Mouse (Mus musculus) limb, embryonic 15.5 days (tissue): ENCODE results near the gene Myl4. TPM values are rescaled to one million over a fixed set of nuclear protein-coding genes. Genes with fewer than 3 reads are reported as not detected.

Experiments used
- ATAC-seq: fragments of 200-750 bp; cut with Nextera tagmentation; 2 replicates; pipeline ENCODE4 v1.8.0; 2017; ENCODE audit warnings: low read depth, moderate TSS enrichment; ENCODE audit not compliant: insufficient number of reproducible peaks, low FRiP score, low TSS enrichment
- H3K27ac ChIP-seq: fragments of 300-500 bp; sonication (generic); 2 replicates; pipeline ENCODE4 v1.5.1; 2015; ENCODE audit warnings: moderate library complexity, mild to moderate bottlenecking, inconsistent platforms
- H3K27me3 ChIP-seq: fragments of 300-500 bp; sonication (generic); 2 replicates; pipeline ENCODE4 v1.6.1; 2015; ENCODE audit warnings: inconsistent platforms
- H3K36me3 ChIP-seq: fragments of 300-500 bp; sonication (generic); 2 replicates; pipeline ENCODE4 v1.6.1; 2015; ENCODE audit warnings: inconsistent platforms
- H3K4me1 ChIP-seq: fragments of 300-500 bp; sonication (generic); 2 replicates; pipeline ENCODE4 v1.6.1; 2015; ENCODE audit warnings: inconsistent platforms
- H3K4me2 ChIP-seq: fragments of 300-500 bp; sonication (generic); 2 replicates; pipeline ENCODE4 v1.6.1; 2015; ENCODE audit warnings: mild to moderate bottlenecking, inconsistent platforms
- H3K4me3 ChIP-seq: fragments of 300-500 bp; sonication (generic); 2 replicates; pipeline ENCODE4 v1.5.1; 2015; ENCODE audit warnings: mild to moderate bottlenecking, inconsistent platforms
- H3K9ac ChIP-seq: fragments of 300-500 bp; sonication (generic); 2 replicates; pipeline ENCODE4 v1.6.1; 2015; ENCODE audit warnings: inconsistent platforms
- H3K9me3 ChIP-seq: fragments of 300-500 bp; sonication (generic); 2 replicates; pipeline ENCODE4 v1.6.1; 2016; ENCODE audit warnings: inconsistent platforms
- WGBS: fragments of 180-500 bp; shearing (Covaris S2); methylation state at CpG from one replicate; pipeline ENCODE4 v1.1.7; 2015; 5-methylcytosine and 5-hydroxymethylcytosine counted together
- polyA plus RNA-seq: library from polyadenylated mRNA; unstranded; fragments of >200 nt; fragmentation: Nextera tagmentation; extraction: Ambion mirVana; gene quantifications from 2 replicates; pipeline ENCODE4 v1.2.1, GENCODE M21; 2015

The Myl4 gene
- polyA plus RNA-seq, 1 experiment from 2014 or later: 131 TPM

DNA sequence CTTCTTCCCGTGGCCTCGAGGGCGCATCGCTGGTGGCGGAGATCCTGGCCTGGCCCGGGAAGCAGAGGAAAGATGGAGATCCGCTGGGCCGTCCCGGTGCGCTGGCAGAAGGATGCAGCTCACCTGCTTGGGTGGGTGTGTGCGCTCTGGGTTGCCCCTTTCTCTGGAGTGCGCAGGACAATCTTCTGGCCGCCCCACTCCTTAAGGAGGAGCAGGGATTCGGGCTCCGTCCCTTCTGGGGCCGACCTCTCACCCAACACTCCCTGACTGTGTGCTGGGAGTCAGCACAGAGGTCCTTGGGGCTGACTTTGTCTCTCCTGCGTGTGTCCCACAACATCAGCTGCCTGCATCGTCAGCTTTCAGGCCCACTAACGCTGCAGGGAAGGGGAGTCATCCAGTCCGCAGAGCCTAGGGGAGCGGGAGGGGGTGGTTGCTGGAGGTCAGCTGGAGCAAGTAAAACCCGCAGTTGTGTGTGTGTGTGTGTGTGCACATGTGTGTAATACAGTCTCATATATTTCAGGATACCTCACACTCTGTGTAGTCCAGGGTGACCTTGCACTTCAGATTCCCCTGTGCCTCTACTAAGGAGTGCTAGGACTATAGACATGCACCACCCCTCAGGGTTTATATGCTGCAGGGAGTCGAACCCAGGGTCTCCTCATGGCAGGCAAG lies 57.9 kb downstream of the Myl4 start:
- Histone ChIP-seq H3K9me3 (no peaks in the 10 kb centered on the region), H3K4me1 (peaks cover 10% of the 10 kb centered on the region), H3K4me3 (peak overlapping the region; percentile 54), H3K27me3 (peaks cover 26% of the 10 kb centered on the region), H3K4me2 (peak overlapping the region; percentile 93), H3K9ac (peak overlapping the region; percentile 39), H3K36me3 (no peaks in the 10 kb centered on the region), H3K27ac (no peak overlapping the region)
- ATAC-seq: peak; percentile 46; the same call in 1 of the 2 replicates
- under 1% methylated on average over 22 of the region's 23 CpGs for WGBS

DNA sequence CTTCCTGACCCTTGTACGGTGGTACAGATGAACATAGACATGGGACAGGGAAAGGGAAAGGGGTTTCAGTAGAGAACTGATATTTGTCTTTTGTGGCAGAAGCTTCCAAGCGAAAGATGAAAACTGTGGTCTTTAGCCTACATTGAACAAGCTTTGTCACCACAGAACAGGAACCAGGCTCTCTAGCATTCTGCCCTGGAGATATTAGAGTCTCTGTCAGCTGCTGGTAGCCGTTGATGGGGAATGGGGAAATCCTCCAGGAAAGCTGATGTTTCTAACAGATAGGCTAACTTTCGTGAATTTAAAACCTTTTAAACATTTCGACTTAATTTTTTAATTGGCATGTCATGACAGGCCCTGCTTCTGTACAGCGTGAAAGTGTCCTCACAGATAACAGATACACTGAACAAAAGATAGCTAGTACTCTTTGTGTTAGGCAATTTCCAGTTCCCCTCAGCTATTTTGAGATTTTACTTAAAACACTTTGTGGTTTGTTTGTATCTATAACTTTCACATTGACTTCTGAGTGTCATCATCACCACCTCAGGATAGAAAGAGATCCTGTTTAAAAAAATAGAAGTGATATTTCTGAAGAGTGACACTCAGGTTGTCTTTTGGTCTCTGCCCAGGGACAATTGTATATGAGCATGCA lies 58.7 kb downstream of the Myl4 start:
- 62% methylated on average over 6 of the region's 6 CpGs for WGBS
- Histone ChIP-seq H3K4me2 (no peak overlapping the region), H3K27ac (no peak overlapping the region), H3K4me1 (peaks cover 10% of the 10 kb centered on the region), H3K27me3 (peaks cover 26% of the 10 kb centered on the region), H3K9ac (no peak overlapping the region), H3K4me3 (no peak overlapping the region), H3K9me3 (no peaks in the 10 kb centered on the region), H3K36me3 (no peaks in the 10 kb centered on the region)
- ATAC-seq: no peak

DNA sequence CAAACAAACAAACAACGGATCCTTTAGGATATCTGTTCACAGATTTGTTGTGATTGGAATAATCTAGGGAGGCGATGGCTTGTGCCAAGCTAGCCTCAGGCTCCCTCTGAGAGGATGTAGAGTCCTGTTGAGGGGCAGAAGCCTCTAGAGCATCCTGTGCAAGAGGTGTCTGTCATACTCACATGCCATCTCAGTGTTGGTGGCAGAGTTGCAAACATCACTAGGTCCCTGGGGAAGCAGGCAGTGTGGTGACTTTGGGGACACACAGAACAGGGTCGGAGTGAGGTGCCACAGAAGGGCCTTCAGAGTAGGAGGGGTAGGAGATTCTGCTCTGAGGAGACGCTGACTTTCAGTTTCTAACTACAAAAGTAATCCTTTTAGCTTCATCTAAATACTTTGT lies 59.3 kb downstream of the Myl4 start:
- no peak for ATAC-seq
- H3K4me2 ChIP-seq: no peak overlapping the region
- no peak overlapping the region for H3K9ac ChIP-seq
- H3K27ac ChIP-seq: no peak overlapping the region
- H3K27me3 ChIP-seq: peaks cover 26% of the 10 kb centered on the region
- no peaks in the 10 kb centered on the region for H3K36me3 ChIP-seq
- H3K4me1 ChIP-seq: peaks cover 10% of the 10 kb centered on the region
- H3K9me3 ChIP-seq: no peaks in the 10 kb centered on the region
- H3K4me3 ChIP-seq: no peak overlapping the region
- WGBS: 68% methylated on average over 4 of the region's 4 CpGs

DNA sequence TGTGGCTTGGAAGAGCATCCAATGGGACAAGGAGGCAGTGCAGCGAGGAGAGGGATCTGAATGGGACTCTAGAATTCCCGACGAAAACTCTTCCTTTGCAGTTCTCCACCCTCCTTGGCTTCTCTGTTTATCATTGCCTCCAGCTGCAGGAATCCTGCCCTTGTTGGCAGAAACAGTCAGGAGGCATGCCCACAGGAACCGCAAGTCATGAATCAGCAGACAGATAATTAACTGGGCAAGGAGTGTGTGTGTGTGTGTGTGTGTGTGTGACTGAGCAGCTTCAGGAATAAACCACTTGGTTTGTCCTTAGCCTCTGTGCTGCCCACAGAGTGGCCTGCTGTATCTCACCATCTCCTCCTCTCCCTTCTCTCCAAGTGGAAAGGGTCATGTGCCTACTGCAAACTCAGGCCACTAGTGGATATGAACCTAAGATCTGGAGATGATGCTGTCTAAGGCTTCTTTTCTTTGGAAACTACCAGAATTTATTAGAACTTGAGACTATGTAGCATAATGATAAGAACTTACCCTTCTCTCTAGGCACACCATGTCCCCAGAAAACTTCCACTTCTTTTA lies 61.2 kb downstream of the Myl4 start:
- H3K9me3 ChIP-seq: no peaks in the 10 kb centered on the region
- no peak overlapping the region for H3K9ac ChIP-seq
- H3K4me3 ChIP-seq: no peak overlapping the region
- peaks cover 10% of the 10 kb centered on the region for H3K4me1 ChIP-seq
- no peak overlapping the region for H3K4me2 ChIP-seq
- H3K36me3 ChIP-seq: no peaks in the 10 kb centered on the region
- H3K27me3 ChIP-seq: peaks cover 26% of the 10 kb centered on the region
- H3K27ac ChIP-seq: no peak overlapping the region
- ATAC-seq: no peak
- 37% methylated on average over 4 of the region's 4 CpGs for WGBS

DNA sequence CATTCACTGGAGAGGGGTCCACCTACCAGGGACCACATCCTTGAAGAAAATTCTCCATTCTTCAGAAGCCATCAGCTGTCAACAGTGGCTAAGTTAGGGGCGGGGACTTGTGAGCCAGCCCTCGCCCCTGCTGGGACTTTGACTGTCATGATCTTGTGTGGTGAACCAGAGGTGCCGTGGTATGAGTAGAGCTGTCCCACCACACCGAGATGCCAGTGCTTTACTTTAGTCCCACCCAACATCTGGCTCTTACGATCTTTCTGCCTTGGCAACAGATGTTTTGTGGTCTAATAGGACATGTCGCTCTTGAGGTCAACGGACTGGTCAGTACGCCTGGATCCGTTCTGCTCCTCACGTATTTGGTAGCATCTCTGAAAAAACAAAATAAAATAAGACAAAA lies 63.1 kb downstream of the Myl4 start:
- H3K4me2 ChIP-seq: no peak overlapping the region
- H3K27ac ChIP-seq: no peak overlapping the region
- no peaks in the 10 kb centered on the region for H3K36me3 ChIP-seq
- WGBS: 69% methylated on average over 10 of the region's 10 CpGs
- ATAC-seq: no peak
- H3K9ac ChIP-seq: no peak overlapping the region
- H3K27me3 ChIP-seq: peaks cover 17% of the 10 kb centered on the region
- peaks cover under 1% of the 10 kb centered on the region for H3K4me1 ChIP-seq
- H3K9me3 ChIP-seq: no peaks in the 10 kb centered on the region
- no peak overlapping the region for H3K4me3 ChIP-seq

DNA sequence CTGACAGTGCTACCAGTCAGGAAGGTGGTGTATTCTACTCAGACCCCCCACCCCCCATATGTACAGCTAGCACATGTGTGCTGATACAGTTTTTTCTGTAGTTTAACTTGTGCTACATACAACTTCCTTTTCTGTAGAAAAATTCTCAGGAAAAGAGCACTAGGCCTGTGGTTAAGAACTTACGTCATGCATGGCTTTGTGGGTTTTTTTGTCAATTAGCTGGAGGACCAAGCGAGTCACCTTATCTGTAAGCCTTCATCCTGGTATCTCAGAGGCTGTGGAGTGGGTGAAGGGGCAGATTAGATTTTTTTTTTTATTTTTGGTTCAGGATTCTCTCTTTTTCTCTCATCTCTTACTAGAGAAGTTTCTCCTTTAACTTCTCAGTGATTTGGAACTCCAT lies 63.7 kb downstream of the Myl4 start:
- Histone ChIP-seq H3K27ac (no peak overlapping the region), H3K4me1 (no peaks in the 10 kb centered on the region), H3K9ac (no peak overlapping the region), H3K9me3 (no peaks in the 10 kb centered on the region), H3K4me3 (no peak overlapping the region), H3K36me3 (no peaks in the 10 kb centered on the region), H3K27me3 (peaks cover 12% of the 10 kb centered on the region), H3K4me2 (no peak overlapping the region)
- ATAC-seq: no peak
- 89% methylated on average over 2 of the region's 2 CpGs for WGBS

DNA sequence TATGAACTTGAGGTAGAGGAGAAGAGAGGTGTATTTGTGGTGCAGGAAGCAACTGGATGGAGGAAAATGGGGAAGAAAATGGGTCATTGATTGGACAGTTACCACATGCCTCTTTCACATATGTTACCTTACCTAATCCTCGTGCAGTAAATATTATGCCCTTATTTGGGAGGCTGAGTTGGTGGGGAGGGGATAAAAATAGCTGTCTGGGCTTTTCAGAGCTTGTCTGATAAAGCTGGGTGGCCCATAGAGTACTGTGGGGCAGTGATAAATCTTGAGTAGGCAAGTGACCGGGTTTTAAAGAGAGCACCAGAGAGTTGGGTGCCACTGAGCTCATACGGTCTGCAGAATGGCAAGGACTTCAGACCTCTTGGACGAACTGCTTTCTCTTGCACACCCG lies 65.7 kb downstream of the Myl4 start:
- no peak overlapping the region for H3K9ac ChIP-seq
- H3K36me3 ChIP-seq: no peaks in the 10 kb centered on the region
- H3K9me3 ChIP-seq: no peaks in the 10 kb centered on the region
- 47% methylated on average over 5 of the region's 5 CpGs for WGBS
- H3K27me3 ChIP-seq: no peaks in the 10 kb centered on the region
- no peak overlapping the region for H3K4me2 ChIP-seq
- no peak for ATAC-seq
- no peak overlapping the region for H3K4me3 ChIP-seq
- H3K27ac ChIP-seq: no peak overlapping the region
- 0 out of 2 replicates have a peak, but pooled peaks cover 5% of the 10 kb centered on the region for H3K4me1 ChIP-seq

DNA sequence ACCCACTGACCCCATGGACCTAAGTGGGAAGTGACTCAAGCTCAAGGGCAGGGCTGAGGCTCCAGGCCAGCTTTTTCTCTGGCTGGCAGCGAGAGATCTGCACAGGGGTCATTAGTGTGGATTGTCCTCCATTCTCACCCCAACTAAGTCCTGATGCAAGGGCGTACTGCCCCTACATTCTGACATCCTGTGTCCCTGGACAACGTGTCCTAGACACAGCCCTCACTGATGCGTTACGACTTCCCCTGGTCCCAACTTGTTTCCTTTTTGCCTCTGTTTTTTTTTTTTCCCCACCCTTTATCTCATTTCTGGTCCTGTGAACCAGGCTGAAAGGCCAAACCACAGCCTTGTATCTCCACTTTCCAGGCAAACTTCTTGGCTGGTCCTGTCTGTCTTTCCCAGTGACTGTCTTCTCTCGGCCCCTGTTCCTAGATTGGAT lies 68.2 kb downstream of the Myl4 start:
- Histone ChIP-seq H3K9me3 (no peaks in the 10 kb centered on the region), H3K27ac (no peak overlapping the region), H3K4me3 (no peak overlapping the region), H3K4me2 (no peak overlapping the region), H3K27me3 (no peaks in the 10 kb centered on the region), H3K9ac (no peak overlapping the region), H3K36me3 (no peaks in the 10 kb centered on the region), H3K4me1 (0 out of 2 replicates have a peak, but pooled peaks cover 5% of the 10 kb centered on the region)
- ATAC-seq: no peak
- 74% methylated on average over 6 of the region's 6 CpGs for WGBS

DNA sequence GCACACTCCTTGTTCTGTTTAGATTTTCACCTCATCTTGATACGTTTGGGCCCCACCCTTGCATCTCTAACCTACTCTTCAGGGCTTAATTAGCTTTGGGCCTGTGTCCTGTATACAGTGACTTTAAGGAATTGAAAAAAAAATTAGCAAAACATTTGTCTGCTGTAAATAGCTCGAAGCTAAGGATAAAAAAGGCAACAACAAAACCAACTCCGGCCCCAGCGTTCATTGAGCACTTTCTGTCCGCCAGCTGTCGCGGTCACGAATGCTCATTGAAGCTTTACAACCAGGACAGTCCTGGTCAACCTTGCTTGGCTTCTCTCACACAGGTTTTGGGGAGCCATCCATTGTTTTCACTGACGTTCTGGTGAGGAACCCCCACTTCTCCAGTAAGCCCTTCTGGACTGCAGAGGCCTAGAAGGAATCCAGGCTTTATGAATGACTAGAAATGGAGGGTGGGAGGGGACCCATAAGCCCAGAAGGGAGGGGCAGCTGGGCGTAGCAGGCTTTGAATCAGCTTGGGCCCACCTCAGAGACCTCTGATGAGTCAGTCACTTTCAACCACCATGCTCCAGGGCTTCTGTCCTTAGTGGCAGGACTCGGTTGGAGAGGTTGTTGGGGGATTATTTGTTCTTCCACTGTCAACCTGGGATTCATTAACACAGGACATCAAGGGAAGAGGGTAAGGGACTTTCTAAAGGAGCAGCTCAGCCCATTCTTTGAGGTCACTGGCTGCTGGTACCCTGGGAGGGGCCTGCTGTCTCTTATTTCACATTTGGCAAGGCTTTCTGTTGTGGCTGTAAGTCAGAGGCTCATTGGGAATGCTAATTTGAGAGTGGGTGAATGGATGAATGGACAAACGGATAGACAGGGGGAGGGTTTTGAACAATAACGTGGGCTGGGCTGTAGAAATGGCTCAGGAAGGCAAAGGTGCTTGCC lies 68.9 kb downstream of the Myl4 start:
- Histone ChIP-seq H3K4me1 (0 out of 2 replicates have a peak, but pooled peaks cover 5% of the 10 kb centered on the region), H3K9me3 (no peaks in the 10 kb centered on the region), H3K27me3 (no peaks in the 10 kb centered on the region), H3K36me3 (no peaks in the 10 kb centered on the region), H3K4me2 (no peak overlapping the region), H3K4me3 (no peak overlapping the region), H3K9ac (no peak overlapping the region), H3K27ac (no peak overlapping the region)
- no peak for ATAC-seq
- 68% methylated on average over 13 of the region's 13 CpGs for WGBS

DNA sequence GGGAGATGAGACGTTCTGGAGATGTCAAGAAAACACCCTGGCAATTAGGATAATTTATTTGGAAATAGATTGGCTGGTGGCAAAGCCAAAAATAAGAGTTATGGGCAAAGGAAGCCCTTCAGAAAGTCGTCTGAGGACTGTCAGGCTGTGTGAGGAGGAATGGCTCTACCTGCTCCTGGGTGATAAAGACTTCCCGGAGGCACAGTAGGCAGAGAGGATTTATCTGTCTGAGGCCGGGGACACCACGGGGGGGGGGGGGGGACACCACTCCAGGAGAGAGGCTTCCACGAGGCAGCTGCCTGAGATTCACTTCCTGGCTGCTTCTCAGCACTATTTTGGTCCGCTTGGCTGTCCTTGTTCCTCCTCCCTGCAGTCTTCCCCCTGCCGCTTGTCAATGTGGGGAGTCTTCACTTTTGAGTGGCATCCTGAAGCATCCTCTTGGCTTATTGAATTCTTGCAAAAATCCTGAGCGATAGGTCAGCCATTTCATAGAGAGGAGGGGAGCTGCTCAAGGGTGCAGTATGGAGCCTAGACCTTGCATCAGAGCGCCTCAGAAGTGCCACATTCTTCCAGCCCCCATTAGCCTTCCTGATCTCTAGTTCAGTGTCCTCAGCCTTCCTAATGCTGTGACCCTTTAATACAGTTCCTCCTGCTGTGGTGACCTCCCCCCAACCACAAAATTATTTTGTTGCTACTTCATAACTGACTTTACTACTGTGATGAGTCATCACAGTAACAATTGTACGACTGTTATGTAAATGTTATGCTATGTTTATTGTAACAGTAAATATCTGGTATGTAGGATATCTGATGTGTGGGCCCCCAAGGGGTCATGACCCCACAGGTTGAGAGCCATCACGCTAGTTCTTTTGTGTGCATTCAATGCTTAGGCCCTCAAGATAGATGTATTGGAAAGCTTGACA lies 71.8 kb downstream of the Myl4 start:
- H3K4me2 ChIP-seq: no peak overlapping the region
- H3K27ac ChIP-seq: no peak overlapping the region
- ATAC-seq: no peak
- H3K9me3 ChIP-seq: no peaks in the 10 kb centered on the region
- H3K36me3 ChIP-seq: no peaks in the 10 kb centered on the region
- 42% methylated on average over 12 of the region's 12 CpGs for WGBS
- no peaks in the 10 kb centered on the region for H3K27me3 ChIP-seq
- no peak overlapping the region for H3K4me3 ChIP-seq
- H3K9ac ChIP-seq: no peak overlapping the region
- peaks cover 23% of the 10 kb centered on the region for H3K4me1 ChIP-seq
